Mouse (Mus musculus): ENCODE data around the gene Stat6. TPM values are rescaled to one million over a fixed set of nuclear protein-coding genes. Genes with fewer than 3 reads are reported as not detected.
A peak's percentile ranks its signal among the peaks of the same experiment; 100 is the strongest.

The Stat6 gene
- total and polyA plus RNA-seq, 2 experiments, result 27.7 to 44.7 TPM

DNA sequence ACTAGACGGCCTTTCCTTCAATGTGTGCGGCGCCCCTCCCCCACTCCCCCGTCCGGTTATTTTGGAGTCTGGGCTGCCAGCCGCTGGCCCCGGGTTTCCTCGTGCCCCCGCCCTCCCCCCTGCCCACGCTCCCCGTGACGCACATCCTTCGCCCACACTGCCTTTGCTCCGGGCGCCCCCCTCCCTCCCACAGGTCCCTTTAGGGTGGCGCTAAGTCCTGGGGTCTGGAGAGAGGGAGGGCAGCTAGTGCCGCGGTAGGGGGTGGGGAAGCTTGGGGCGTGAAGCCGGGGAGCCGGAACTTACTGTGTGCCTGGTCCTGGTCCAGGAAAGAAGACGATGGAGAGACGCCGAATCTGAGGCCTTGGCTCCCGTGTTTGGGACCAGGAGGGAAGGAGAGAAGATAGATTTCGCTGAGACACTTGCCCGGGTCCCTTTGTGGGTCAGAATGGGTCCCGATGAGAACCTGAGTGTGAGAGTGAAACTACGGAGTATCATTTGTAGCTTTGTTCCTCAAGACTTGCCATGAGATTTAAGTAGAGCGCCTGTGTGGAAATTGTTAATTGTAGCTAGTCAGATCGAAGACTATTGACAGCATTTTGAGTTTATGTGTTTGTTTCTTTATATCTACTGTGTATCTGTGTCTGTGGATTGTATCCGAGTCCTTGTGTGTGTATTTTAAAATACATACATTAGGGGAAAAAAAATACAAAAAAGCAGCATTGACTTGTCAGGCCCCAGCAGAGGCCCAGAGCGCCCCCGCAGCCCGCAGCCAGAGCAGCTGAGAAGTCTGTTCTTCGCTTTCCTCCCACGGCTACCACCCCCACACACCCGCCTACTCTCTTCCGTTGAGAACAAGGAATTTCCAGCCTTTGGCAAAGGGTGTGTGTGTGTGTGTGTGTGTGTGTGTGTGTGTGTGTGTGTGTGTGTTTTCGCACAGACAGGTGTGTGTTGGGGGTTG lies 25.6 kb downstream of the Stat6 start, which contains the start of gene Nab2:
Nab2 (minus strand) TSS at position 476 of the 958 bp plus-strand sequence.
- TF ChIP-seq CTCF (IDR thresholded peaks at IDR 0.05; ENCODE audit: low read depth, low read length) (no peak), POLR2A (IDR thresholded peaks at IDR 0.05; ENCODE audit: extremely low read depth, insufficient read depth, low read length) (no peak)
- no peaks in the 10 kb centered on the region for H3K27me3 ChIP-seq (ENCODE audit: control insufficient read depth, insufficient read depth, low read length)
- H3K4me3 ChIP-seq (ENCODE audit: insufficient read depth, low read depth, low read length), result peak within 1 kb of the TSS; percentile 86
- H3K36me3 ChIP-seq (ENCODE audit: control insufficient read depth, insufficient read depth, low read length), result peaks cover 2% of the 10 kb centered on the region; the same call in 1 of the 2 replicates
- H3K9ac ChIP-seq (ENCODE audit: low read depth, low read length), result peak within 1 kb of the TSS; percentile 91
- H3K4me1 ChIP-seq (ENCODE audit: control insufficient read depth, insufficient read depth, low read length), result peaks cover 11% of the 10 kb centered on the region
- peaks cover 9% of the 10 kb centered on the region; the same call in 1 of the 2 replicates for H3K79me2 ChIP-seq (ENCODE audit: control insufficient read depth, insufficient read depth, low read length)
- 5% methylated on average over 40 of the region's 40 CpGs for WGBS
- DNase-seq (ENCODE audit: extremely low read depth, low read depth, low spot score), result peak; percentile 51
- peak within 1 kb of the TSS; percentile 94 for H3K27ac ChIP-seq (replicated peaks; ENCODE audit: insufficient read depth, low read depth, low read length)

- TF ChIP-seq CTCF (IDR thresholded peaks at IDR 0.05; ENCODE audit: low read depth, low read length), result no peak
- TF ChIP-seq POLR2A (IDR thresholded peaks at IDR 0.05; ENCODE audit: extremely low read depth, insufficient read depth, low read length), result no peak
- H3K27me3 ChIP-seq (ENCODE audit: control insufficient read depth, insufficient read depth, low read length), result no peaks in the 10 kb centered on the region
- no peak overlapping the region for H3K4me3 ChIP-seq (ENCODE audit: insufficient read depth, low read depth, low read length)
- H3K27ac ChIP-seq (replicated peaks; ENCODE audit: insufficient read depth, low read depth, low read length), result 0 out of 2 replicates have a peak overlapping the region, but pooled peaks have one; percentile 94
- H3K4me1 ChIP-seq (ENCODE audit: control insufficient read depth, insufficient read depth, low read length), result peaks cover 11% of the 10 kb centered on the region
- DNase-seq (ENCODE audit: extremely low read depth, low read depth, low spot score), result no peak
- 51% methylated on average over 7 of the region's 7 CpGs for WGBS
- H3K79me2 ChIP-seq (ENCODE audit: control insufficient read depth, insufficient read depth, low read length), result peaks cover 9% of the 10 kb centered on the region; the same call in 1 of the 2 replicates
- H3K36me3 ChIP-seq (ENCODE audit: control insufficient read depth, insufficient read depth, low read length), result no peaks in the 10 kb centered on the region
- no peak overlapping the region for H3K9ac ChIP-seq (ENCODE audit: low read depth, low read length)
These were observed 26.4 kb downstream of the Stat6 start for GRCm38 (mm10) chr10:127669170-127669569.

GRCm38 (mm10) chr10:127670185-127670584 lies 27.4 kb downstream of the Stat6 start:
- H3K4me1 ChIP-seq (ENCODE audit: control insufficient read depth, insufficient read depth, low read length), result peaks cover 7% of the 10 kb centered on the region
- H3K79me2 ChIP-seq (ENCODE audit: control insufficient read depth, insufficient read depth, low read length), result peaks cover 3% of the 10 kb centered on the region; the same call in 1 of the 2 replicates
- no peak for DNase-seq (ENCODE audit: extremely low read depth, low read depth, low spot score)
- TF ChIP-seq CTCF (IDR thresholded peaks at IDR 0.05; ENCODE audit: low read depth, low read length), result no peak
- no peak for TF ChIP-seq POLR2A (IDR thresholded peaks at IDR 0.05; ENCODE audit: extremely low read depth, insufficient read depth, low read length)
- H3K27me3 ChIP-seq (ENCODE audit: control insufficient read depth, insufficient read depth, low read length), result no peaks in the 10 kb centered on the region
- WGBS, result 84% methylated on average over 2 of the region's 2 CpGs
- H3K27ac ChIP-seq (replicated peaks; ENCODE audit: insufficient read depth, low read depth, low read length), result no peak overlapping the region
- H3K9ac ChIP-seq (ENCODE audit: low read depth, low read length), result no peak overlapping the region
- H3K4me3 ChIP-seq (ENCODE audit: insufficient read depth, low read depth, low read length), result no peak overlapping the region
- H3K36me3 ChIP-seq (ENCODE audit: control insufficient read depth, insufficient read depth, low read length), result no peaks in the 10 kb centered on the region

DNA sequence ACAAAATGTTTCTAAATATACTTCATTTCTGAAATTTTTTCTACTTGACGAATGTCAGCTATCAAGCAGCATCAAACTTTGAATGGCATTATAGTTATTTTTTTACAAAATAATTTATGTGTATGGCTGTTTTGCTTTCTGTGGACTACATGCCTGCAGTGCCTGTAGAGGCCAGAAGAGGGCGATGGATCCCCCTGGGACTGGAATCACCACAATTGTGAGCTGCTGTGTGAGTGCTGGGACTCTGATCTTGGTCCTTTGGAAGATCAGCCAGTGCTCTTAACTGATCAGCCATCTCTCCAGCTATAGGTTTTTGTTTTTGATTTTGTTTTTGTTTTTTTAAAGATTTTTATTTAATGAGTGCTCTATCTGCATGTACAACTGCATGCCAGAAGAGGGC lies 28.5 kb downstream of the Stat6 start:
- peaks cover 2% of the 10 kb centered on the region; the same call in 1 of the 2 replicates for H3K4me1 ChIP-seq (ENCODE audit: control insufficient read depth, insufficient read depth, low read length)
- 49% methylated on average over 2 of the region's 2 CpGs for WGBS
- no peak overlapping the region for H3K9ac ChIP-seq (ENCODE audit: low read depth, low read length)
- no peaks in the 10 kb centered on the region for H3K36me3 ChIP-seq (ENCODE audit: control insufficient read depth, insufficient read depth, low read length)
- TF ChIP-seq POLR2A (IDR thresholded peaks at IDR 0.05; ENCODE audit: extremely low read depth, insufficient read depth, low read length), result no peak
- peak; percentile 76 for TF ChIP-seq CTCF (IDR thresholded peaks at IDR 0.05; ENCODE audit: low read depth, low read length)
- no peak overlapping the region for H3K4me3 ChIP-seq (ENCODE audit: insufficient read depth, low read depth, low read length)
- H3K27ac ChIP-seq (replicated peaks; ENCODE audit: insufficient read depth, low read depth, low read length), result no peak overlapping the region
- peak; percentile 26 for DNase-seq (ENCODE audit: extremely low read depth, low read depth, low spot score)
- H3K27me3 ChIP-seq (ENCODE audit: control insufficient read depth, insufficient read depth, low read length), result no peaks in the 10 kb centered on the region
- no peaks in the 10 kb centered on the region for H3K79me2 ChIP-seq (ENCODE audit: control insufficient read depth, insufficient read depth, low read length)

DNA sequence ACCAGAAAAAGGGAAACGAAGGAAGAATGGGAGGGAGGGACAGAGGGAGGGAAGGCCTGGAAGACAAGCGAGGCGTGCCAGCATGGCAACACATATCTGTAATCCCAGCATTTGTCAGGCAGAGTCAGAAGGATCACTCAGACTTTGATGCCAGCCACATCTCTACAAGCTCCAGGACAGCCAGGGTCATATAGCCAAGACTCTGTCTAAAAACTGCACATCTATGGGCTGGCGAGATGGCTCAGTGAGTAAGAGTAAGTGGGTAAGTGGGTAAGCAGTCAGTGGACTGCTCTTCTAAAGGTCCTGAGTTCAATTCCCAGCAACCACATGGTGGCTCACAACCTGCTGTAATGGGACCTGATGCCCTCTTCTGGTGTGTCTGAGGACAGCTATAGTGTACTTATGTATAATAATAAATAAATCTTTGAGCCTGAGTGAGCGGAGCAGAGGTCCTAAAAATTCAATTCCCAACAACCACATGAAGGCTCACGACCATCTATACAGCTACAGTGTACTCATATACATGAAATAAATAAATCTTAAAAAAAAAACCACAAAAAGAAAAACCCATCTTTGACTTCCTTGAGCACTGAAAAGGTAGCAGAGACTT lies 31.4 kb downstream of the Stat6 start:
- H3K9ac ChIP-seq (ENCODE audit: low read depth, low read length), result no peak overlapping the region
- H3K79me2 ChIP-seq (ENCODE audit: control insufficient read depth, insufficient read depth, low read length), result no peaks in the 10 kb centered on the region
- no peaks in the 10 kb centered on the region for H3K36me3 ChIP-seq (ENCODE audit: control insufficient read depth, insufficient read depth, low read length)
- peaks cover 7% of the 10 kb centered on the region for H3K4me1 ChIP-seq (ENCODE audit: control insufficient read depth, insufficient read depth, low read length)
- WGBS, result 93% methylated on average over 6 of the region's 6 CpGs
- TF ChIP-seq POLR2A (IDR thresholded peaks at IDR 0.05; ENCODE audit: extremely low read depth, insufficient read depth, low read length), result no peak
- DNase-seq (ENCODE audit: extremely low read depth, low read depth, low spot score), result no peak
- no peak overlapping the region for H3K4me3 ChIP-seq (ENCODE audit: insufficient read depth, low read depth, low read length)
- no peak overlapping the region for H3K27ac ChIP-seq (replicated peaks; ENCODE audit: insufficient read depth, low read depth, low read length)
- no peaks in the 10 kb centered on the region for H3K27me3 ChIP-seq (ENCODE audit: control insufficient read depth, insufficient read depth, low read length)
